Mouse (Mus musculus) left cerebral cortex, postnatal 10 days (tissue): Measurements from ENCODE around the gene Dpy19l3. TPM values are rescaled to one million over a fixed set of nuclear protein-coding genes. Genes with fewer than 3 reads are reported as not detected.
A peak's percentile ranks its signal among the peaks of the same experiment; 100 is the strongest.

Source experiments
- DNase-seq, 2 experiments: peaks; one replicate each; pipeline ENCODE4 v3.0.0; 2021 to 2022; ENCODE audit warnings: low spot score in 2 of 2, mixed read lengths in 1 of 2; ENCODE audit errors: extremely low spot score in 1 of 2
- intact Hi-C: fragments of 180-260 bp; cut with DNase I; formaldehyde crosslinking; loops from one replicate; pipeline ENCODE4 v1.15.1; 2025
- total RNA-seq, 2 experiments: library from RNA; stranded (reverse); gene quantifications; 2 replicates each; pipeline ENCODE4 v1.2.3; 2021

Dpy19l3 gene
- total RNA-seq, 2 experiments from 2014 or later = 61.9 to 63.1 TPM

DNA sequence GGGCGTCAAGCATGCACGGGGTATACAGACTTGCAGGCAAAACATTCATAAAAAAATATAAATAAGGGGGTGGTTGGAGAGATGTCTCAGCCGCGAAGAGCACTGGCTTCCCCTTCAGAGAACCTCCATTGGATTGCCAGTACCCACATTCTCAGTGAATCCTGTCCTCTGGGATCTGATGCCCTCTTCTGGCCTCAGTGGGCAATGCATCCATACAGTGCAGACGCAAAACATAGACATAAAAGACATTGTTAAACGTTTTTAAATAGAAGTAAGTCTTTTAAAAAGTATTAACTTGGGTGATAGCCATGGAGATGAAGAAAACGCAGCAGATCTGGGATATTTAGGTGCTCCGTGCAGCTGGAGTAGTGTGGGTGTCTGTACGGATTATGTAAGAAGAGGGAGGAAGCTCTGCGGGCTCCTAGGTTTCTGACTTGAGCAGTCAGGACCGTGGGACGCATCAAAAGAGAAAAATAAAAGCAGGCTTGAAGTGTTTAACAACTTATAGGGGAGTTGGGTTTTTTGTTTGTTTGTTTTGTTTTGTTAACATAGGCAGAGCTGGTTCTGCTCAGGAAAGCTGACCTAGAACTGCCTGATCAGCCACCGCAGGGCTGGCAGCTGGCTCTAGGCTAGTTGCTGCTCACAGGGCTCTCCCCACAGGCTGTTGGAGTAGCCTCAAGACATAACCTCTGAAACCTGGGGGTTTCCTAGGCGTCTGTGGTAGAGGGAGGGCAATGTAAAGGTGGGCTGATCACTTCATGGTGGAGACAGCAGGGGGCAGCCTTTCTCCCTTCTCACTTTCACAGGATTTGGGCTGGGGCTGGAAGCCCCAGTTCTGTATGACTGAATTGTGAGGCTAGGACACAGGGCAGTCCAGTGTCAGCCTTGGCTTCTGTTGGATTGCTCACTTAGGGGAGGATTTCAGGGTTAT is 2.5 kb upstream of the Dpy19l3 start:
- no peak for DNase-seq
- intact Hi-C loops = no loop called here

DNA sequence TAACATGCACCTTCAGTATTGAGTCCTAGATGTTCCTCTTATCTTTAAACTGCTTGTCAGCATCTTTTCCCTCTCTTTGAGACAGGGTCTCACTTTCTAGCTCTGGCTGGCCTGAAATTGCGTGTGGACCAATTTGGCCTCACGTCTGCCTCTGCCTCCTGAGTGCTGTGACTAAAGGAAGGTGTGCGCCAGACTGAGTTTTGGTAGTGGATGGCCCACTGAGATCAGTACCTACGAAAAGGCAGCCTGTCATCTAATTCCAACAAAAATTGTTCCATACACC is 573 bp upstream of the Dpy19l3 start:
- DNase-seq = no peak
- intact Hi-C loops = loop anchor here (5.0 kb wide), 1 partner anchor 68 kb away; no protein-coding TSS in a partner anchor

DNA sequence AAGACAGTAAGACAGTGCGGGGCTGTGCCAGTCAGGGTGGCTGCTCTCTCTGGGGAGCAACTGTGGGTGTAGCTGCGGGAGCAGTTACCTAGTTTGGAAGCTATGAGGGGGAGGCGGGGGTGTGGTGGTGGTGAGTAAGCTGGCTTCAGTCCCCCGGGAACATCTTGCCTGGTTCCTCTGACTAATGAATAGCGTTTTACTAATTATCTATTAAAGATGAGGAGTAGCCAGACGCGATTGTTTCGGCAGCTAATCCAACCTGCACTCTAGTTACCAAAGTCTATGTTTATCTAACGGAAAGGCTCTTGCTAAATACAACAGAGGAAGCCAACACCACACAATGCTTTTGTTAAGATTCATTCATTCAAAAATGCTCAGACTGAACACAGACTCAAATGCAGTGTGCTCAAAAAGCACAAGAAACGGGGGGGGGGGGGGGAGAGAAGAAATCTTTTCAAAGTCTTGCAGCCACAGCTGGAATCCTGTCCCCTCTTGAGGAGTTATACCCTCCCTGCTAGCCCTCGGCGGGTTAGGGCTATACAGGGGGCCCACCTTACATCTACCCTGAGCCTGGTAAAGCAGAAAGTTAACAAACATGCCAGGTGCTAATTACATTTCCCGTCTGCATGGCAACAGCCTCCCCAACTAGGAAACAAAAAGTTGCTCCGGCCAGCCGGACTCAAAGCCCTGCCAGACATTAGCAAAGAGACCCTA is 778 bp downstream of the Dpy19l3 start:
- DNase-seq = no peak
- intact Hi-C loops = loop anchor here (5.0 kb wide), 1 partner anchor 66 kb away; no protein-coding TSS in a partner anchor

DNA sequence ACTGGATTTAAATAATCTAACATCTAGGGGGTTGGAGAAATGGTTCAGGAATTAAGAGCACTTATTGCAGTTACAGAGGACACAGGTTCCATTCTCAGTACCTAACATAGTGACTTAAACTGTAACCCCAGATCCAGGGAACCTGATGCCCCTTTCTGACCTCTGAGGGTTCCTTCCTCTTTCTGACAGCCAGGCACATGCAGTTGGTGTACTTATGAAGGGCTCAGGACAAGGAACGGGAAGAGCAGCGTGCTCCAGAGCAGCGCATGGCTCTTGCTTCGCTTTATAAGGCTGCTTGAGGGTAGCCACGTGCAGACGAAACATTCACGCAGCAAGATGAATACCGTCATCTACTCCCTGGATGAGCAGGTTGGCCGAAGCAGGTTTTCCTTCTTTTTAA is 3.4 kb downstream of the Dpy19l3 start:
- DNase-seq = no peak
- intact Hi-C loops = loop anchor here (5.0 kb wide), 1 partner anchor 64 kb away; no protein-coding TSS in a partner anchor

DNA sequence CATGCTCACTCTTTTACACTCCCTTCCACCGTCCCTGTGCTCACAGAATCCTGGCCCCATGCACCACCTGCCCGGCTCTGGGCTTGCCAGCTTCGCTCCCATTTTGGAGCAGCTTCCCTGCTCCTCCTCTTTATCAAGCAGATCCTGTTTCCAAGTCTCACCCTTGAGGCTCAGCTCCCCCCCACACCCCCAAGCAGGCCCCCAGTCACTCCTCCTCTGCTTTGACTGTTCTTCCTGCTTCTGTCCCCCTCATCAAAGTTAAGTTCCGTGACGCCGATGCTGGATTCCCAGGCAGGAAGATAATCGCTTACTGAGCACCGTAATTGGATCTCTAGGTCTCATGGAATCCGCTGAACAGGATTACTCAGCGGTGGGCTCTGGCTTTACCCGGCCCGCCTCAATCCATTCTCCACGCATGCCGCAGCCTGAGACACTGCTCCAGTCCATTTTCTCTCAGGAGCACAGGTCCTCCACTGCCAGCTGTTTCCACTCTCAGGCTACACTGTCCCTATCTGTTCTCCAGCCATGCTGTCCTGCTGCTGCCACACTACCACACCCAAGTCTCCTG is 6.8 kb downstream of the Dpy19l3 start:
- intact Hi-C loops = no loop called here
- no peak for DNase-seq

DNA sequence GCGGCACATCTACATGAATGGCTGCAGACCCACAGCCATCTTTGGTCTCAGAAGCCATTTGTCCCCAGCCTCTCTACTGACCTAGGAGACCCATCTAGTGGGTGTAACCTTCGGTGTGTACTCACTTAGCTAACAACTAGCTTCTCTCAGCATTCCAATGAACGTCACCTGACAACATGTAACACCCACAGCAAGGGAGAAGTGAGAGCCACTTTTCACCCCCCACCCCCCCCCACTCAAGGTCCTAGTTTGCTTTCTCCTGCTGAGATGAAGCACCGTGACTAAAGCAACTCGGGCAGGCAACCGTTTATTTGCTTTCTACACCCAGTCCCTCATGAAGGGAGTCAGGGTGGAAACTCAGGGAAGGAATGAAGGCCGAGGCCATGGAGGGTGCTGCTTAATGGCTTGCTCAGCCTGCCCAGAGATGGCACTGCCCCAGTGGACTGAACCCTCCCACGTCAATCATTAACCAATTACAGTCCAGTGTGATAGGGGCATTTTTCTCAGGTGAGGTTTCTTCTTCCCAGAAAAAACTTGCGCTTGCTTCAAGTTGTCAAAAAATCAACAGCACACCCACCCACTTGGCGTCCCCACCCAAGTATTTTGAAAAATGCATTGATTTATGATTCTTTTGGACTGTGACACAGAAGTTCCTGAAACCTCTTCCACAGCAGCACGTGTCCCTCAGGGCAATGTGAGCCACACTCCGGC is 7.4 kb downstream of the Dpy19l3 start:
- intact Hi-C loops = no loop called here
- DNase-seq = no peak

DNA sequence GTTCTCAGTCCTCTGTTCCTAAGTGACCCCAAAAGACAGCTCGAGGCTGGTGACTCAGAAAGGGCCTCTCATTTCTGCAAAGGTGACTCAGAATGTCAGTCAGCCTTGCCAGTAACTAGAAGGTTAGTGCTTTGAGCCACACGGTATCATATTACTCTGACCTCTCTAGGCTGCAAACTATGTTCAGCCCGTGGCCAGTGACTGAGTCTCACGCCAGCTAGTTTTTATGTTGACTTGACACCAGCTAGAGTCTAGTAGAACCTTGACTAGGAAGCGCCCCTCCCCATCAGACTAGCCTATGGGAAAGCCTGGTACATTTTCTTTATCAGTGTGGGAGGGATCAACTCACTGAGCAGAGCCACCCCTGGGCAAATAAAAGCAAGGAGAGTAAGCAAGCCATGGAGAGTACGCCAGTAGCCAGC is 9.0 kb downstream of the Dpy19l3 start:
- intact Hi-C loops = no loop called here
- DNase-seq = no peak

DNA sequence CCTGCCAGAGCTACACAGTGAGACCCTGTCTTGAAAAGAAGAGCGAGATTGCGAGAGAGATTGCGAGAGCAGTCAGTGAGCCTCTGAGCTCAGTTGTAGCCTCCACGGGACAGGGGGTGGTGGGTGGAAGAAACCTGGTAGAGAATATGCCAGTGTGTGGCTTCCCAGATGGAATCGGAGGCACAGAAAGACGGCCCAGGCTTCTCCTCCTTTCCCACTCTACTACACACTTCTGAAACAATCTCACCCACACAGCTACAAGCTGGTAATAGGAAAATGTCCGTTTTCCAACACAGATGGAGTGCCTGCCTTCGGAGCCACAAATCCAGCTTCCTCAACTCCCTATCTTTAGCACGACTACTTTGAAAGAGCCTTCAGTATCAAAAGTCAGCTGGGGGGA is 9.5 kb downstream of the Dpy19l3 start:
- intact Hi-C loops = no loop called here
- peak in 1 of 2 experiments; percentile 56 for DNase-seq

DNA sequence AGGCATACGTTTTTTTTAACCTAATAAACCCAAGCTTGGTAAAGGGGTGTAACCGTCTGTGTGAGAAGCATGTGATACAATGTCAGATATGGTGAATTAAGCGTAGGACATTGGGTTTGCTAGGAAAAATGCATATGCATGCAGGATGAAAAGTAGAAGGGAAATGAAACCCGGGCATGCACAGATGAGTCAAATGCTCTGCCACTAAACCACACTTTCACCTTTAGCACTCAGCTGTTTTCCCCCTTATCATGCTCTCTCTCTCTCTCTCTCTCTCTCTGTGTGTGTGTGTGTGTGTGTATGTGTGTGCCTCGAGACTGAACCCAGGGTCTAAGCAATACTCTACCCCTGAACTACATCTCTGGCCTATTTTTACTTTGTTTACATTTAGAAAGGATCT is 11.9 kb downstream of the Dpy19l3 start:
- intact Hi-C loops = no loop called here
- DNase-seq = no peak

DNA sequence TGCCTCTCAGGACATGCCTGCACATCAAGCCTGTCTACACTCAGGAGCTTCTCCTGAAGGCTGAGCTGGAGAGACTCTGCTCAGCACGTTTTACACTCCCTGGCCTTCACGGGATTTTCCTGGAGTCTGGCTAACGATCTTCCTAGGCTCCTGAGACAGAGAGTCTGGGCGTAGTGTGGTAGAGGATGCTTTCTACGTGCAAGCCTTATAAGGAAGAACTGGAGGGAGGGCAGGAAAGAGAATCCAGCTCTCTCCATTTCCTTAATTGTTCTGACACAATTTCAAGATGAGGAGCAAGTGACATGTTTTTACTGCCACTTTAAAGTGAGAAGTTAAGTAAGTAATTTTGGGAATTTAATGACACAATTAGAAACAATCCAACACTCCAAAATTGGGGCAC is 12.4 kb downstream of the Dpy19l3 start:
- intact Hi-C loops = no loop called here
- DNase-seq = no peak

DNA sequence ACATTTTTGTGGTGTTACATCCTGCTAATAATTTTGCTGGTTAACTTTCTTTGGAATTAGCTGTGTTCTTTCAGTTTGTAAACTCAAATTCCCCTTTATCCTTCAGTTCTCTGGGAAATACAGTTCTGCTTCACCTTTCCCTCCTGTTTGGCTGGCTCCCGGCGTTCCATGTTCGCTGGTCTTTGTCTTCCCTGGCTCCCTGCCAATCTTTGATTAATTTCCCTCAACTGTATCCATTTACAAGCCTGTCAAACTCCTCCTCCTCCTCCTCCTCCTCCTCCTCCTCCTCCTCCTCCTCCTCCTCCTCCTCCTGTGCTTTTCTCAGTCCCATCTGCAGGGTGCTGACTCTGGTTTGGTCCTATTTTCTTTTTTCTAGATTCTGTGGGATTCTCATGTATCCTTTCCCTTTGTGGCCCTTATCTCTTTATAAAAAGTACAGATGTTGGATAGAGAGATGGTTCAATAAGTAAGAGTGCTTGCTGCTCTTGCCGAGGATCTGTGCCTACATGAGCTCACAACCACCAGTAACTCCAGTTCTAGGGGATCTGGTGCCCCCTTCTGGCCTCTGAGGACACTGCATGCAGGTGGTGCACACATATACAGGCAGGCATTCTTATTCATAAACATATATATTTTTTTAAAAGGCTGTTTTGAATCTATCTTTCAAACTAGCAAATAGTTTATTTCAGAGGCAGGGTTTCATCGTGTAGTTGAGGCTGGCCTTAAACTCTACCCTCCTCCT is 13.6 kb downstream of the Dpy19l3 start:
- intact Hi-C loops = no loop called here

DNA sequence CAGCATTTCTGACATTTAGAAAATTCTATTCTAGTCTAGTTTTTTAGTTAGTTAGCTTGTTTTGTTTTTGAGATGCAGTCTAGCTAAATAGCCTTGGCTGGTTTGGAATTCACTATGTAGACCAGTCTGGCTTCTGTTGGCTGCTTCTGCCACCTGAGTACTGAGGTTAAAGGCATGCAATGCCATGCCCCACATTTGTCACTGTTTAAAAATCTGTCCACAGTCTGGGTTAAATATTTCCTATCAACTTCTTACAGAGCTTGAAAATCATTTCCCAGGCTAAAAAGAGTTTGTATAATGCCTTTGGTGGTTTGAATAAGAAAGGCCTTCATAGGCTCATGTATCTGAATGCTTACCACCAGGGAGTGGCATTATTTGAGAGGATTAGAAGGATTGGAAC is 15.4 kb downstream of the Dpy19l3 start:
- intact Hi-C loops = no loop called here
- no peak for DNase-seq

More for the DNA sequence above, 13.6 kb downstream of the Dpy19l3 start:
- peak in 1 of 2 experiments; percentile 55 for DNase-seq

DNA sequence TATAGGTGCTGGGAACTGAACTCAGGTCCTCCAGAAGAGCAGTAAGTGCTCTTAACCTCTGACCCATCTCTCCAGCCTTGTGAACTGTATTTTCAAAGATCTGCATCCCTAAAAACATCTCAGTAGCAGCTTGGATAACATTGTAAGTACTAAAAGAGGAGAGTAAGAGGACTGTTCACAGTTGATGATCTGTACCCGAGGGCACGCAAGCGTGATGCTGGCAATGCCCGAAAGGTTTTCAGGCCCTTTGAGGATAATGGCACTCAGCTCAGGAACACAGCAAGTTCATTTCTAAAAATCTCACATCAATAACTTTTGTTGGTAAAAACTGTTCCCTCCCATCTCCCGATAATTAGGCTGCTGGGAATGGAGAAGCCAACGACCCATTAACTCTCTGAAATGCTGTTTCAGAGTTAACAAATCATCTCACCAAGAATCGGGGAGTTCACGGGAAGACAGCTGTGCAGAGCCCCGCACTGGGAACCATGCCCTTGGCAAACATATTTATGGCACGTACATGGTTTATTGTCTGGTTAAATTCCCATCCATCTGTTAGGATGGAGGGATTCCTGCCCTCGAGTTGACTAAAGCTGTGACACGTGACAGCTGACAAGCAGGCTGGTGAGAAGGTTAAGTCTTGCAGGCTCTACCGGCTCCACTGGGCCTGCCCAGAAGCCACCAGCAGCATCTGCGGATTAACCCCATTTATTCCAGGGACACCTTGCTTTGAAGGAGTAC is 20.8 kb downstream of the Dpy19l3 start:
- DNase-seq = no peak
- intact Hi-C loops = no loop called here

DNA sequence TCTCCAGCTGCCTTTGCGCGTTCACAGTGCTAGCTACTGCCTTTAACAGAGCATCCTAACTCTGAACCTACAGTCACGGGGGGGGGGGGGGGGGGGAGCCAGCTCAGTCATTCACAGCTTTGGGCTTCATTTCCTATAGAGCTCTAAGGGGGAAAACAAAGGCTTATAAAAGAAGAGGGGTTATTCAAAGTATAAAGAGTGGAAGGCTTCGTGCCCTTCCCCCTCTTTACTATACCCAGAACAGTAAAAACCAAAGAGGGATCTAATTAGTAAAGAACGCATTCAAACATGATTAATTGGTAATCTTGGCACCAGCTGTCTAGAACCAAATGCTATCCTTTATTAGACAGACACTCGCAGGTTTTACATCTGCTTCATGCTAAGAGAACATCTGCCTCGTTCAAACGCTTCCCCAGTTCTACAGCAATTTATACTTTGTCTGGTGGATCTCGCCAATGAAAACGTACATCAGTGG is 21.6 kb downstream of the Dpy19l3 start:
- no peak for DNase-seq
- intact Hi-C loops = no loop called here

DNA sequence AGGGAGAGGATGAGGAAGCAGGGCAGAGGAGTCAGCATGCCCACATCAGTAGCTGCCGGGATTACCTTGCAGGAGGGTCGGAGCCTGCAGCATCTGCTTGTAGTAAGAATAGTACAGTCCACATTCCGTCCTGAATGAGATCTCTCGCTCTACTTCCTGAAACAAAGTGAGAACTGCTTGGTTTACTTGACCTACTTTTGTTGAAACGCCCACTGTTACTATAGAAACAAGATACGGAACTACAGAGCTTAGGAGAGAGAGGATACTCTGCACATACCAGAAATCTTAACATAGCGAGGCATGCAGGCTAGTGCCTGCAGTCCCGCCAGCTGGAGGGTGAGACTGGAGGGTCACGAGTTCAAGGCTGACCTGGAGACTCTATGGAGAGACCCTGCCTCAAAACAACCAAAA is 24.6 kb downstream of the Dpy19l3 start:
- intact Hi-C loops = no loop called here
- DNase-seq = peak; percentile 49 to 58

DNA sequence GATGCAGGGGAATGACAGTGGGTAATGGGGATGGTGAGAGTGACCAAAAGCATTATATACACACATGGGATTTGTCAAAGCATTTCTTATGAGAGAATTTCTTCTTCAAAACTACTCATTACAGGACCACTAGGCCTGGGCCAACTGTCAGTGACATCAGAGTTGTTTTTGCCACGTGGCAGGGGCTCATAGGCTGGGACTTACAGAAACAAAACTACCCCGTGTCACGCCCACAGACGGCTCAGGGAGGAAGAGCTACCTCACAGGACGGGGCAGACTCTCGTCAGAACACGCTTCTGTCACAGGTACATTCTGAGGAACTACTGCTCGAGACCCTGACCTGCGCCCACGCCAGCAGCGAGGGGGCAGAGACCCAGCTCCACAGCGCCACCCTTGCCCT is 25.9 kb downstream of the Dpy19l3 start:
- intact Hi-C loops = no loop called here
- no peak for DNase-seq

DNA sequence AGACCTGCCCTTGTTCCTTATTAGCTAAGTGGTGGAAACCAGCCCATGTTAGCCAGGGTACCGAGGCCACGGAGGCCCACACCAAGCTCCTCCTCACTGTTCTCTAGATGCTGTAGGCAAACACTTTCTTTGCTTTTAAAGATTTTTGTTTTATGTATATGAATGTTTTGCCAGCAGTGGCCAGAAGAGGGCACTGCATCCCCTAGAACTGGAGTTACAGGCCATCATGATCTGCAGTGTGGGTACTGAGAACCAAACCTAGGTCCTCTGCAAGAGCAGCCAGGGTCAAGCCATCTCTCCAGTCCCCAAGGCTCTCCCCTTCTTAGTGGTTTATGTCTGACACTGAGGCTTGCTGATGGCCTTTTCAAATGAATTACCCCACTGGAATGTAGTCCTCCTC is 31.2 kb downstream of the Dpy19l3 start:
- intact Hi-C loops = no loop called here
- DNase-seq = no peak
